Mouse (Mus musculus): Measurements from ENCODE around the gene Ddx54.

- no peak for TF ChIP-seq CTCF (IDR thresholded peaks at IDR 0.05; ENCODE audit: low read depth)
- TF ChIP-seq EP300 (IDR thresholded peaks at IDR 0.05; ENCODE audit: low read depth) = no peak
These were observed 27.6 kb upstream of the Ddx54 start for GRCm38 (mm10) chr5:120584968-120585367.

Data from liver, embryonic 14.5 days (tissue).